In the genomic region with DNA sequence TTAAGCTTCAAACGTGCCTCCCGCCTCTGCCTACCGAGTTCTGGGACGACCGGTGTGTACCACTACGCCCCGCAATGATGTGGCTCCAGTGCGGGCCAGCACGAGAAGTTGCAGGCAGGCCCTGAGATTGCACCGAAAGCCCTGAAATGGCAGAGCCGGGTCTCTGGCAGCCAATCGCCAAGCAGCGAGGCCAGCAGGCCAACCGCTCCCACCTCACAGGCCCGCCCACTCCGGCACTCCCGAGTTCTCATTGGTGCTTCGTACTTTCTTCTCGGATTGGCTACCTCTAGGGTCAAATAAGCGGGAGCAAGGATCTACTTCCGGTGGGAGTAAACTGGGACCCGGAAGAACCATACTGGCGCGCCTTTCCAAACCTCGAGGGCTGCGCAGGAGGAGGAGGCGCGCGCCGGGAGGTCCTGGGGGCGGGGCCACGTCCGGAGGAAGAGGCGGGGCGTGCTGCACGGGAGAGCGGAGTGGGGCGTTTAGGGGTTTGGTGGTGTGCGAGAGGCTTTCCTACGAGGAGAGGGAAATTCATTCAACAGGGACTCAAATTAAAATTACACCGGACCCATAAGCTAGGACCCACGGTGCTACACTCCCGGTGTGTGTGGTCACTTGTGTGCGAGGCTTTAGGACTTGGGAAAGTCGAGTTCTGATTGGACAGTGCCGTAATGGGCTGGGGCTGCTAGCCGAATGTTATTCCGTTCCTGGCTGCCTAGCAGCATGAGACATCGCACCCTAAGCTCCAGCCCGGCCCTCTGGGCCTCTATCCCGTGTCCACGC, we compare ENCODE assay signal across 8 mouse cellular contexts. TPM values are rescaled to one million over a fixed set of nuclear protein-coding genes. Genes with fewer than 3 reads are reported as not detected.
DNase-seq lines count a peak whose midpoint lies in the region; ATAC-seq and TF ChIP-seq lines count a peak whose summit lies in the region.

Ogg1 (plus strand) TSS at position 440 of the 783 bp plus-strand sequence.

- H3K27ac ChIP-seq in ES-Bruce4 (ENCODE audit: insufficient read depth, low read length): peak within 1 kb of the TSS; percentile 69
- H3K27ac ChIP-seq in forebrain, embryonic 13.5 days: peak within 1 kb of the TSS; percentile 91
- peak within 1 kb of the TSS; percentile 87 for H3K27ac ChIP-seq in liver, postnatal 0 days (ENCODE audit: low read depth)
- peak within 1 kb of the TSS; percentile 82 for H3K27ac ChIP-seq in neural tube, embryonic 14.5 days (ENCODE audit: low read depth, low read length)

- H3K36me3 ChIP-seq in ES-Bruce4 (ENCODE audit: control insufficient read depth, insufficient read depth, low read length, poor library complexity, severe bottlenecking): peaks cover 30% of the 10 kb centered on the region
- peaks cover 55% of the 10 kb centered on the region for H3K36me3 ChIP-seq in forebrain, embryonic 13.5 days (ENCODE audit: poor library complexity, severe bottlenecking)
- H3K36me3 ChIP-seq in liver, postnatal 0 days (replicated peaks; ENCODE audit: insufficient read depth, low read length): peaks cover 40% of the 10 kb centered on the region
- H3K36me3 ChIP-seq in neural tube, embryonic 14.5 days (ENCODE audit: control insufficient read depth, insufficient read depth, low read length): peaks cover 26% of the 10 kb centered on the region

- H3K4me3 ChIP-seq in ES-Bruce4 (ENCODE audit: low read depth, low read length): peak within 1 kb of the TSS; percentile 87
- H3K4me3 ChIP-seq in forebrain, embryonic 13.5 days: peak within 1 kb of the TSS; percentile 59
- peak within 1 kb of the TSS; percentile 66 for H3K4me3 ChIP-seq in liver, postnatal 0 days (ENCODE audit: low read depth, low read length)
- peak within 1 kb of the TSS; percentile 44 for H3K4me3 ChIP-seq in neural tube, embryonic 14.5 days (ENCODE audit: low read depth, low read length)

- no peaks in the 10 kb centered on the region for H3K4me1 ChIP-seq in ES-Bruce4 (ENCODE audit: control insufficient read depth, insufficient read depth, low read length)
- H3K4me1 ChIP-seq in forebrain, embryonic 13.5 days: peaks cover 17% of the 10 kb centered on the region
- peaks cover 9% of the 10 kb centered on the region for H3K4me1 ChIP-seq in liver, postnatal 0 days (ENCODE audit: insufficient read depth)
- peaks cover 4% of the 10 kb centered on the region; the same call in 1 of the 2 replicates for H3K4me1 ChIP-seq in neural tube, embryonic 14.5 days (ENCODE audit: control insufficient read depth, insufficient read depth, low read length)

- peak; percentile 99 for ATAC-seq in cerebellum, adult (ENCODE audit: insufficient number of reproducible peaks, low FRiP score, low TSS enrichment)
- peak; percentile 99 for ATAC-seq in forebrain, embryonic 13.5 days
- peak; percentile 97 for ATAC-seq in liver, postnatal 0 days
- peak; percentile 98 for ATAC-seq in neural tube, embryonic 14.5 days (ENCODE audit: low read depth)

- peak within 1 kb of the TSS; percentile 84 for H3K9ac ChIP-seq in ES-Bruce4 (ENCODE audit: low read depth, poor library complexity, severe bottlenecking)
- peak within 1 kb of the TSS; percentile 84 for H3K9ac ChIP-seq in forebrain, embryonic 13.5 days
- H3K9ac ChIP-seq in liver, postnatal 0 days (replicated peaks): peak within 1 kb of the TSS; percentile 64
- peak within 1 kb of the TSS; percentile 69 for H3K9ac ChIP-seq in neural tube, embryonic 14.5 days (replicated peaks; ENCODE audit: low read depth, low read length)

- H3K9me3 ChIP-seq in ES-Bruce4 (replicated peaks; ENCODE audit: control insufficient read depth, insufficient read depth, low read length, poor library complexity, severe bottlenecking): no peaks in the 10 kb centered on the region
- no peaks in the 10 kb centered on the region for H3K9me3 ChIP-seq in forebrain, embryonic 13.5 days (replicated peaks)
- H3K9me3 ChIP-seq in liver, postnatal 0 days (ENCODE audit: low read length): no peaks in the 10 kb centered on the region
- no peaks in the 10 kb centered on the region for H3K9me3 ChIP-seq in neural tube, embryonic 14.5 days (ENCODE audit: control insufficient read depth, low read length)

- TF ChIP-seq EP300 in ES-Bruce4 (IDR thresholded peaks at IDR 0.05; ENCODE audit: insufficient read depth, low read depth, low read length): no peak
- TF ChIP-seq EP300 in liver, postnatal 0 days (IDR thresholded peaks at IDR 0.05; ENCODE audit: low read depth): peak; percentile 79

- H3K27me3 ChIP-seq in ES-Bruce4 (ENCODE audit: control insufficient read depth, insufficient read depth, low read length, poor library complexity, severe bottlenecking): no peaks in the 10 kb centered on the region
- H3K27me3 ChIP-seq in forebrain, embryonic 13.5 days: no peaks in the 10 kb centered on the region
- no peaks in the 10 kb centered on the region for H3K27me3 ChIP-seq in liver, postnatal 0 days (ENCODE audit: insufficient read depth, low read length)
- H3K27me3 ChIP-seq in neural tube, embryonic 14.5 days (ENCODE audit: control insufficient read depth, insufficient read depth, low read length): no peaks in the 10 kb centered on the region

- DNase-seq in heart, postnatal 10 days: peak; percentile 99
- peak; percentile 98 for DNase-seq in large intestine, adult 2 months (ENCODE audit: low read depth, low spot score)
- peak; percentile 98 for DNase-seq in liver, postnatal 0 days
- DNase-seq in testis, postnatal 10 days (ENCODE audit: low spot score): peak; percentile 98

- intact Hi-C loops in heart, postnatal 10 days (cut with DNase I): loop anchor here (1.0 kb wide), 1 partner anchor 19 kb away; the partner anchor contains the start of gene Brpf1

- under 1% methylated on average over 51 of the region's 52 CpGs for WGBS in forebrain, embryonic 13.5 days
- WGBS in large intestine, adult 2 months: 1% methylated on average over 52 of the region's 52 CpGs
- under 1% methylated on average over 52 of the region's 52 CpGs for WGBS in liver, postnatal 0 days (ENCODE audit: insufficient replicate concordance)
- under 1% methylated on average over 52 of the region's 52 CpGs for WGBS in neural tube, embryonic 14.5 days

- peak within 1 kb of the TSS; percentile 92 for H3K4me2 ChIP-seq in forebrain, embryonic 13.5 days
- H3K4me2 ChIP-seq in liver, postnatal 0 days (ENCODE audit: low read depth, low read length): peak within 1 kb of the TSS; percentile 95
- peak within 1 kb of the TSS; percentile 93 for H3K4me2 ChIP-seq in neural tube, embryonic 14.5 days (ENCODE audit: low read depth, low read length)

- TF ChIP-seq POLR2A in ES-Bruce4 (IDR thresholded peaks at IDR 0.05; ENCODE audit: insufficient read depth, low read length): peak; percentile 96

- TF ChIP-seq CTCF in ES-Bruce4 (IDR thresholded peaks at IDR 0.05; ENCODE audit: low read depth, low read length): no peak
- no peak; the same call in 1 of the 2 replicates for TF ChIP-seq CTCF in liver, postnatal 0 days (IDR thresholded peaks at IDR 0.05; ENCODE audit: low read depth)

RNA-seq across cellular contexts. Expression of gene Ogg1, which starts in this region (rescaled TPM):
- polyA plus RNA-seq in ES-Bruce4 (2011; ENCODE audit: insufficient read depth, insufficient read length, low read depth, missing spikeins): 24.2 and 26.8 TPM in 2 replicates
- polyA plus RNA-seq in forebrain, embryonic 13.5 days (2015; fragmentation: Nextera tagmentation; extraction: Ambion mirVana): 11.4 and 13.3 TPM in 2 replicates
- total RNA-seq in heart, postnatal 10 days (2021): 1 to 10 TPM; 7.1 to 7.2 TPM
- 16.9 and 18.1 TPM in 2 replicates for polyA plus RNA-seq in large intestine, adult 2 months (2012; rRNA removed)
- polyA plus RNA-seq in liver, postnatal 0 days (2015; fragmentation: Nextera tagmentation; extraction: Ambion mirVana): 3.8 and 4.2 TPM in 2 replicates
- 7.6 and 8.9 TPM in 2 replicates for polyA plus RNA-seq in neural tube, embryonic 14.5 days (2014; fragmentation: Nextera tagmentation; extraction: Ambion mirVana)

Comparison
In these comparisons a context has a peak if more than half of its experiments do, and no peak if none do; other contexts are left out.
1. Peak in every context shown above with its lines: DNase-seq, ATAC-seq, H3K4me3 ChIP-seq and H3K27ac ChIP-seq.